Mouse (Mus musculus) cerebellum, adult 2 months (tissue): ENCODE data around the gene Gda.

Source experiments
- CTCF ChIP-seq: fragments of 200-500 bp; IDR thresholded peaks from 2 replicates; pipeline ENCODE4 v1.5.1; 2011; ENCODE audit warnings: low read depth, mild to moderate bottlenecking, control low read depth, low read length, moderate library complexity, borderline replicate concordance; ENCODE audit not compliant: insufficient read depth
- POLR2A ChIP-seq: fragments of 200-500 bp; IDR thresholded peaks from 2 replicates; pipeline ENCODE4 v1.6.1; 2011; ENCODE audit warnings: low read length, control low read depth, borderline replicate concordance; ENCODE audit not compliant: insufficient read depth

DNA sequence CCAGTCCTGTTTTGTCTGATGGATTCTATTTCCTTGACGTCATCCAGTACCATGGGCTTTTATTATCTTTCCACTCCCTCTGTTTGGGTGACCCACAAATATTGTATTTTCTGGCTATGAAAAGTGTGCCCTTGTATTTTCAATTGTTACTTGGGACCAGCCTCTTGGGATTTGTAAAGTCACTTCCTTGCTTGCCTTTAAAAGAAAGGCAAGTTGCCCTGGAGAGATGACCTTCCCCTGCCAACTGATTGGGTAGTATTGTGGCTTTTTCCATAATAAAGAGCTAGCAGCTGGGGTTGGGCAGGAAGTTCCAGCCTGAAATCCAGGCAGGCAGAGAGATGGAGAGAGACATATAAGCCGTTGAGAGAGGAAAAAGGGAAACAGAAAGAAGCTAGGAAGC is 91.5 kb downstream of the Gda start:
- TF ChIP-seq CTCF = no peak
- TF ChIP-seq POLR2A = no peak
